Mouse (Mus musculus) CH12.LX (cell line): ENCODE measurements around the gene Pip4k2c. TPM values are rescaled to one million over a fixed set of nuclear protein-coding genes. Genes with fewer than 3 reads are reported as not detected.

Experiments used
- DNase-seq: peaks from one replicate; pipeline ENCODE4 v3.0.0-alpha.2; 2013; ENCODE audit errors: extremely low read depth
- H3K27ac ChIP-seq: 2 replicates; pipeline ENCODE4 v1.5.1; 2012; ENCODE audit warnings: low read depth, mild to moderate bottlenecking, control low read depth, moderate library complexity; ENCODE audit not compliant: insufficient read depth
- H3K27me3 ChIP-seq: replicated peaks from 2 replicates; pipeline ENCODE3; 2012; ENCODE audit warnings: inconsistent platforms
- H3K36me3 ChIP-seq, 2 experiments: replicated peaks in 1 of 2; 2 replicates each; pipeline versions ENCODE3 to v1.6.1; 2012; ENCODE audit warnings: inconsistent platforms in 1 of 2, low read length in 1 of 2, mild to moderate bottlenecking in 1 of 2, mixed read lengths in 1 of 2, moderate library complexity in 1 of 2; ENCODE audit not compliant: control insufficient read depth in 1 of 2, insufficient read depth in 1 of 2
- H3K4me1 ChIP-seq, 2 experiments: 2 replicates each; pipeline ENCODE4 v1.6.1; 2012; ENCODE audit warnings: inconsistent platforms in 1 of 2, moderate library complexity in 1 of 2; ENCODE audit not compliant: insufficient read depth in 2 of 2, control insufficient read depth in 1 of 2
- H3K4me2 ChIP-seq: 2 replicates; pipeline ENCODE4 v1.6.1; 2012; ENCODE audit warnings: low read depth, mild to moderate bottlenecking, control low read depth; ENCODE audit not compliant: poor library complexity, insufficient read depth, severe bottlenecking
- H3K4me3 ChIP-seq, 3 experiments: fragments of 150-350 bp in 1 of 3; sonication (generic) in 1 of 3; replicated peaks in 1 of 3; 2 replicates each; pipeline versions ENCODE3 to v1.5.1; 2011 to 2012; ENCODE audit warnings: low read depth in 2 of 3, low read length in 2 of 3, mild to moderate bottlenecking in 2 of 3, moderate library complexity in 2 of 3, control low read depth in 1 of 3, improper control_type of control experiment in 1 of 3, inconsistent platforms in 1 of 3, mixed read lengths in 1 of 3; ENCODE audit not compliant: poor library complexity in 1 of 3
- H3K79me2 ChIP-seq: replicated peaks from 2 replicates; pipeline ENCODE4 v1.6.1; 2012; ENCODE audit warnings: mild to moderate bottlenecking, moderate library complexity; ENCODE audit not compliant: control insufficient read depth, poor library complexity, insufficient read depth, severe bottlenecking; ENCODE audit errors: extremely low read depth
- H3K9ac ChIP-seq: 2 replicates; pipeline ENCODE4 v1.6.1; 2012; ENCODE audit warnings: low read depth, mild to moderate bottlenecking, control low read depth, moderate library complexity; ENCODE audit not compliant: insufficient read depth
- H3K9me3 ChIP-seq: replicated peaks from 2 replicates; pipeline ENCODE3; 2012; ENCODE audit warnings: low read length, inconsistent platforms, mixed read lengths
- ELF1 ChIP-seq: IDR thresholded peaks from 2 replicates; pipeline ENCODE4 v1.6.1; 2014; ENCODE audit warnings: low read depth, mild to moderate bottlenecking, inconsistent platforms, low read length, improper control_type of control experiment
- GABPA ChIP-seq: IDR thresholded peaks from 2 replicates; pipeline ENCODE4 v1.6.1; 2012; ENCODE audit warnings: low read depth, low read length, improper control_type of control experiment, inconsistent platforms; ENCODE audit not compliant: insufficient replicate concordance
- HCFC1 ChIP-seq: IDR thresholded peaks from 2 replicates; pipeline ENCODE4 v1.6.1; 2012; ENCODE audit warnings: low read depth, mild to moderate bottlenecking, inconsistent platforms, low read length, improper control_type of control experiment
- JUN ChIP-seq: IDR thresholded peaks from 2 replicates; pipeline ENCODE4 v1.6.1; 2011; ENCODE audit warnings: low read depth, mild to moderate bottlenecking, low read length, improper control_type of control experiment, moderate library complexity; ENCODE audit not compliant: insufficient read depth
- JUND ChIP-seq: conservative IDR thresholded peaks from 2 replicates; pipeline ENCODE4 v1.6.1; 2011; ENCODE audit warnings: low read depth, low read length, improper control_type of control experiment
- MAFK ChIP-seq: IDR thresholded peaks from 2 replicates; pipeline ENCODE4 v1.6.1; 2011; ENCODE audit warnings: low read length, improper control_type of control experiment; ENCODE audit not compliant: insufficient replicate concordance
- MYC ChIP-seq: IDR thresholded peaks from 2 replicates; pipeline ENCODE4 v1.6.1; 2011; ENCODE audit warnings: low read depth, mild to moderate bottlenecking, improper control_type of control experiment, low read length
- NELFE ChIP-seq: IDR thresholded peaks from 2 replicates; pipeline ENCODE4 v1.6.1; 2011; ENCODE audit warnings: low read depth, low read length, improper control_type of control experiment
- NRF1 ChIP-seq: IDR thresholded peaks from 2 replicates; pipeline ENCODE4 v1.6.1; 2014; ENCODE audit warnings: low read depth, mild to moderate bottlenecking, inconsistent platforms, low read length, improper control_type of control experiment, moderate library complexity
- PAX5 ChIP-seq: IDR thresholded peaks from 2 replicates; pipeline ENCODE4 v1.6.1; 2012; ENCODE audit warnings: low read length, inconsistent platforms, mixed read lengths
- POLR2A ChIP-seq: IDR thresholded peaks from 2 replicates; pipeline ENCODE4 v1.6.1; 2011; ENCODE audit warnings: low read depth, mild to moderate bottlenecking, improper control_type of control experiment, low read length
- POLR2AphosphoS2 ChIP-seq: IDR thresholded peaks from 2 replicates; pipeline ENCODE4 v1.6.1; 2011; ENCODE audit warnings: low read depth, low read length, improper control_type of control experiment
- RAD21 ChIP-seq: IDR thresholded peaks from 2 replicates; pipeline ENCODE4 v1.6.1; 2011; ENCODE audit warnings: low read depth, mild to moderate bottlenecking, low read length, improper control_type of control experiment, moderate library complexity
- SMC3 ChIP-seq: IDR thresholded peaks from 2 replicates; pipeline ENCODE4 v1.6.1; 2011; ENCODE audit warnings: low read depth, low read length, improper control_type of control experiment
- UBTF ChIP-seq: IDR thresholded peaks from 2 replicates; pipeline ENCODE4 v1.6.1; 2012; ENCODE audit warnings: low read depth, mild to moderate bottlenecking, inconsistent platforms, low read length, improper control_type of control experiment, moderate library complexity
- USF1 ChIP-seq: IDR thresholded peaks from 2 replicates; pipeline ENCODE4 v1.6.1; 2014; ENCODE audit warnings: low read depth, mild to moderate bottlenecking, inconsistent platforms, low read length, improper control_type of control experiment
- USF2 ChIP-seq: conservative IDR thresholded peaks from 2 replicates; pipeline ENCODE4 v1.6.1; 2011; ENCODE audit warnings: low read depth, low read length, improper control_type of control experiment
- dilution Hi-C: fragments of 300-500 bp; cut with MboI; formaldehyde crosslinking; loops from 2 replicates; pipeline ENCODE4 v1.14.3; 2020; ENCODE audit warnings: low sequenced_read_pairs; ENCODE audit not compliant: extremely low pct_unique_long_range_greater_than_20kb, extremely low pct_ligation_motif_present
- in situ Hi-C: fragments of 300-500 bp; cut with MboI; formaldehyde crosslinking; loops from 3 replicates; pipeline ENCODE4 v1.14.3; 2019; ENCODE audit warnings: low sequenced_read_pairs, low pct_ligation_motif_present, low pct_unique_long_range_greater_than_20kb, mixed read lengths
- polyA plus RNA-seq: library from polyadenylated mRNA; unstranded; fragments of >175 nt; gene quantifications from 2 replicates; pipeline ENCODE4 v1.2.1, GENCODE M21; 2012; ENCODE audit warnings: low read depth; ENCODE audit not compliant: insufficient read length
- total RNA-seq, 2 experiments: library from RNA; depleted of rRNA; stranded (reverse); fragments of 300-350 nt in 1 of 2; fragments of >200 nt in 1 of 2; gene quantifications; 2 replicates each; pipeline ENCODE4 v1.2.3; 2012 to 2014

The Pip4k2c gene
- total and polyA plus RNA-seq, 3 experiments = 13.3 to 24.7 (median 22.7) TPM

GRCm38 (mm10) chr10:127217177-127217576 lies 5.8 kb upstream of the Pip4k2c start:
- Histone ChIP-seq H3K27me3 (no peaks in the 10 kb centered on the region), H3K9me3 (peaks cover 7% of the 10 kb centered on the region), H3K9ac (no peak overlapping the region), H3K79me2 (no peaks in the 10 kb centered on the region), H3K4me1 (peaks cover 0 to 5% of the 10 kb centered on the region in 2 experiments; a peak in 1 of 4 replicates), H3K4me2 (no peak overlapping the region), H3K36me3 (no peaks in the 10 kb centered on the region), H3K4me3 (no peak overlapping the region), H3K27ac (no peak overlapping the region)
- no peak for DNase-seq
- dilution Hi-C loops (no loop called here), in situ Hi-C loops (no loop called here)
- no peak for TF ChIP-seq PAX5
- TF ChIP-seq SMC3 = no peak
- TF ChIP-seq JUN = no peak
- TF ChIP-seq USF2 = no peak
- no peak for TF ChIP-seq NRF1
- TF ChIP-seq MYC = no peak
- no peak for TF ChIP-seq MAFK
- TF ChIP-seq POLR2AphosphoS2 = no peak

GRCm38 (mm10) chr10:127216456-127216855 lies 5.1 kb upstream of the Pip4k2c start:
- DNase-seq = no peak
- in situ Hi-C loops = no loop called here
- no peaks in the 10 kb centered on the region for H3K27me3 ChIP-seq
- dilution Hi-C loops = no loop called here
- H3K36me3 ChIP-seq = no peaks in the 10 kb centered on the region
- peaks cover 7% of the 10 kb centered on the region for H3K9me3 ChIP-seq
- no peaks in the 10 kb centered on the region for H3K79me2 ChIP-seq
- H3K4me1 ChIP-seq = peaks cover 0 to 5% of the 10 kb centered on the region in 2 experiments; a peak in 1 of 4 replicates
- H3K4me2 ChIP-seq = no peak overlapping the region
- no peak overlapping the region for H3K9ac ChIP-seq
- H3K4me3 ChIP-seq = no peak overlapping the region
- TF ChIP-seq JUND (no peak), GABPA (no peak), USF2 (no peak), RAD21 (no peak), MYC (no peak), POLR2A (no peak), UBTF (no peak), HCFC1 (no peak), JUN (no peak), USF1 (no peak), ELF1 (no peak), NELFE (no peak)
- TF ChIP-seq, all 38 proteins: peak for 0
- H3K27ac ChIP-seq = no peak overlapping the region
